Mouse (Mus musculus) CH12.LX (cell line): ENCODE results near the gene Asap2. TPM values are rescaled to one million over a fixed set of nuclear protein-coding genes. Genes with fewer than 3 reads are reported as not detected.

Experiments
- DNase-seq: peaks from one replicate; pipeline ENCODE4 v3.0.0-alpha.2; 2013; ENCODE audit errors: extremely low read depth
- H3K27ac ChIP-seq: 2 replicates; pipeline ENCODE4 v1.5.1; 2012; ENCODE audit warnings: low read depth, mild to moderate bottlenecking, control low read depth, moderate library complexity; ENCODE audit not compliant: insufficient read depth
- H3K27me3 ChIP-seq: replicated peaks from 2 replicates; pipeline ENCODE3; 2012; ENCODE audit warnings: inconsistent platforms
- H3K36me3 ChIP-seq, 2 experiments: replicated peaks in 1 of 2; 2 replicates each; pipeline versions ENCODE3 to v1.6.1; 2012; ENCODE audit warnings: inconsistent platforms in 1 of 2, low read length in 1 of 2, mild to moderate bottlenecking in 1 of 2, mixed read lengths in 1 of 2, moderate library complexity in 1 of 2; ENCODE audit not compliant: control insufficient read depth in 1 of 2, insufficient read depth in 1 of 2
- H3K4me1 ChIP-seq, 2 experiments: 2 replicates each; pipeline ENCODE4 v1.6.1; 2012; ENCODE audit warnings: inconsistent platforms in 1 of 2, moderate library complexity in 1 of 2; ENCODE audit not compliant: insufficient read depth in 2 of 2, control insufficient read depth in 1 of 2
- H3K4me2 ChIP-seq: 2 replicates; pipeline ENCODE4 v1.6.1; 2012; ENCODE audit warnings: low read depth, mild to moderate bottlenecking, control low read depth; ENCODE audit not compliant: poor library complexity, insufficient read depth, severe bottlenecking
- H3K4me3 ChIP-seq, 3 experiments: fragments of 150-350 bp in 1 of 3; sonication (generic) in 1 of 3; replicated peaks in 1 of 3; 2 replicates each; pipeline versions ENCODE3 to v1.5.1; 2011 to 2012; ENCODE audit warnings: low read depth in 2 of 3, low read length in 2 of 3, mild to moderate bottlenecking in 2 of 3, moderate library complexity in 2 of 3, control low read depth in 1 of 3, improper control_type of control experiment in 1 of 3, inconsistent platforms in 1 of 3, mixed read lengths in 1 of 3; ENCODE audit not compliant: poor library complexity in 1 of 3
- H3K79me2 ChIP-seq: replicated peaks from 2 replicates; pipeline ENCODE4 v1.6.1; 2012; ENCODE audit warnings: mild to moderate bottlenecking, moderate library complexity; ENCODE audit not compliant: control insufficient read depth, poor library complexity, insufficient read depth, severe bottlenecking; ENCODE audit errors: extremely low read depth
- H3K9ac ChIP-seq: 2 replicates; pipeline ENCODE4 v1.6.1; 2012; ENCODE audit warnings: low read depth, mild to moderate bottlenecking, control low read depth, moderate library complexity; ENCODE audit not compliant: insufficient read depth
- H3K9me3 ChIP-seq: replicated peaks from 2 replicates; pipeline ENCODE3; 2012; ENCODE audit warnings: low read length, inconsistent platforms, mixed read lengths
- CHD2 ChIP-seq: IDR thresholded peaks from 2 replicates; pipeline ENCODE4 v1.6.1; 2011; ENCODE audit warnings: low read length, improper control_type of control experiment
- CTCF ChIP-seq, 2 experiments: IDR thresholded peaks in 1 of 2; conservative IDR thresholded peaks in 1 of 2; 2 replicates each; pipeline ENCODE4 v1.5.1; 2011 to 2012; ENCODE audit warnings: low read depth in 2 of 2, low read length in 2 of 2, improper control_type of control experiment in 1 of 2, inconsistent platforms in 1 of 2, mild to moderate bottlenecking in 1 of 2, moderate library complexity in 1 of 2
- E2F4 ChIP-seq: IDR thresholded peaks from 2 replicates; pipeline ENCODE4 v1.6.1; 2011; ENCODE audit warnings: low read depth, low read length, improper control_type of control experiment; ENCODE audit not compliant: insufficient replicate concordance
- EP300 ChIP-seq: IDR thresholded peaks from 2 replicates; pipeline ENCODE4 v1.6.1; 2011; ENCODE audit warnings: low read length, improper control_type of control experiment
- ETS1 ChIP-seq: conservative IDR thresholded peaks from 2 replicates; pipeline ENCODE4 v1.6.1; 2012; ENCODE audit warnings: low read depth, mild to moderate bottlenecking, inconsistent platforms, low read length, improper control_type of control experiment, moderate library complexity
- GABPA ChIP-seq: IDR thresholded peaks from 2 replicates; pipeline ENCODE4 v1.6.1; 2012; ENCODE audit warnings: low read depth, low read length, improper control_type of control experiment, inconsistent platforms; ENCODE audit not compliant: insufficient replicate concordance
- IRF4 ChIP-seq: IDR thresholded peaks from 2 replicates; pipeline ENCODE4 v1.6.1; 2014; ENCODE audit warnings: low read depth, mild to moderate bottlenecking, inconsistent platforms, low read length, improper control_type of control experiment
- KAT2A ChIP-seq: IDR thresholded peaks from 2 replicates; pipeline ENCODE4 v1.6.1; 2012; ENCODE audit warnings: low read length, improper control_type of control experiment, inconsistent platforms; ENCODE audit not compliant: insufficient replicate concordance
- MAX ChIP-seq: IDR thresholded peaks from 2 replicates; pipeline ENCODE4 v1.6.1; 2011; ENCODE audit warnings: low read length, improper control_type of control experiment
- MEF2A ChIP-seq: IDR thresholded peaks from 2 replicates; pipeline ENCODE4 v1.6.1; 2014; ENCODE audit warnings: low read depth, mild to moderate bottlenecking, inconsistent platforms, low read length, improper control_type of control experiment, borderline replicate concordance
- MYC ChIP-seq: IDR thresholded peaks from 2 replicates; pipeline ENCODE4 v1.6.1; 2011; ENCODE audit warnings: low read depth, mild to moderate bottlenecking, improper control_type of control experiment, low read length
- NELFE ChIP-seq: IDR thresholded peaks from 2 replicates; pipeline ENCODE4 v1.6.1; 2011; ENCODE audit warnings: low read depth, low read length, improper control_type of control experiment
- NRF1 ChIP-seq: IDR thresholded peaks from 2 replicates; pipeline ENCODE4 v1.6.1; 2014; ENCODE audit warnings: low read depth, mild to moderate bottlenecking, inconsistent platforms, low read length, improper control_type of control experiment, moderate library complexity
- PAX5 ChIP-seq: IDR thresholded peaks from 2 replicates; pipeline ENCODE4 v1.6.1; 2012; ENCODE audit warnings: low read length, inconsistent platforms, mixed read lengths
- POLR2A ChIP-seq: IDR thresholded peaks from 2 replicates; pipeline ENCODE4 v1.6.1; 2011; ENCODE audit warnings: low read depth, mild to moderate bottlenecking, improper control_type of control experiment, low read length
- POLR2AphosphoS2 ChIP-seq: IDR thresholded peaks from 2 replicates; pipeline ENCODE4 v1.6.1; 2011; ENCODE audit warnings: low read depth, low read length, improper control_type of control experiment
- RAD21 ChIP-seq: IDR thresholded peaks from 2 replicates; pipeline ENCODE4 v1.6.1; 2011; ENCODE audit warnings: low read depth, mild to moderate bottlenecking, low read length, improper control_type of control experiment, moderate library complexity
- RCOR1 ChIP-seq: conservative IDR thresholded peaks from 2 replicates; pipeline ENCODE4 v1.6.1; 2012; ENCODE audit warnings: low read depth, mild to moderate bottlenecking, inconsistent platforms, low read length, improper control_type of control experiment
- SIN3A ChIP-seq: IDR thresholded peaks from 2 replicates; pipeline ENCODE4 v1.6.1; 2012; ENCODE audit warnings: low read length, improper control_type of control experiment, inconsistent platforms
- SMC3 ChIP-seq: IDR thresholded peaks from 2 replicates; pipeline ENCODE4 v1.6.1; 2011; ENCODE audit warnings: low read depth, low read length, improper control_type of control experiment
- ZC3H11A ChIP-seq: IDR thresholded peaks from 2 replicates; pipeline ENCODE4 v1.6.1; 2012; ENCODE audit warnings: low read depth, mild to moderate bottlenecking, inconsistent platforms, low read length, improper control_type of control experiment
- ZKSCAN1 ChIP-seq: IDR thresholded peaks from 2 replicates; pipeline ENCODE4 v1.6.1; 2012; ENCODE audit warnings: low read depth, inconsistent platforms, low read length, improper control_type of control experiment, borderline replicate concordance
- ZNF384 ChIP-seq: IDR thresholded peaks from 2 replicates; pipeline ENCODE4 v1.6.1; 2012; ENCODE audit warnings: low read depth, low read length, improper control_type of control experiment, inconsistent platforms
- dilution Hi-C: fragments of 300-500 bp; cut with MboI; formaldehyde crosslinking; loops from 2 replicates; pipeline ENCODE4 v1.14.3; 2020; ENCODE audit warnings: low sequenced_read_pairs; ENCODE audit not compliant: extremely low pct_unique_long_range_greater_than_20kb, extremely low pct_ligation_motif_present
- in situ Hi-C: fragments of 300-500 bp; cut with MboI; formaldehyde crosslinking; loops from 3 replicates; pipeline ENCODE4 v1.14.3; 2019; ENCODE audit warnings: low sequenced_read_pairs, low pct_ligation_motif_present, low pct_unique_long_range_greater_than_20kb, mixed read lengths
- polyA plus RNA-seq: library from polyadenylated mRNA; unstranded; fragments of >175 nt; gene quantifications from 2 replicates; pipeline ENCODE4 v1.2.1, GENCODE M21; 2012; ENCODE audit warnings: low read depth; ENCODE audit not compliant: insufficient read length
- total RNA-seq, 2 experiments: library from RNA; depleted of rRNA; stranded (reverse); fragments of 300-350 nt in 1 of 2; fragments of >200 nt in 1 of 2; gene quantifications; 2 replicates each; pipeline ENCODE4 v1.2.3; 2012 to 2014

Asap2 gene
- total and polyA plus RNA-seq, 3 experiments = 0.17 to 0.64 (median 0.17) TPM

DNA sequence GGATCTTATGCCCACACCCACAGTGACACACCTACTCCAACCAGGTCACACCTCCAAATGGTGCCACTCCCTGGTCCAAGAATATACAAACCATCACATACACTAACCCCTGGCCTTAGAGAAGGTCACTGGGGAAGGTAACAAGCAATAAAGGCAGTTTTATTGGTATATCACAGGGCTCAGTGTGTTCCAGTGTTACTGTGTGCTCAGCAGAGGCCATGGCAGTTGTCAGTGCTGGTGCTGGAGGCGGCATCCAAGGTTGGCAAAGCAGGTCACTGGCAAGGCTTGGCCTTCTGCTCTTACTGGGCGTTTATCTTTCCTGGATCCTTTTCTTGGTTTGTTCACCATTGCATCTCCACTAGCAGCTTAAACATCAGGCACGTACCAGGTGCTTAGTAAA, 174.9 kb downstream of the Asap2 start:
- no peak for DNase-seq
- TF ChIP-seq RAD21 (no peak), NELFE (no peak), CTCF (conservative IDR thresholded peaks at IDR 0.05 in 1 of 2, IDR thresholded peaks at IDR 0.05 in 1 of 2; ENCODE audit: low read depth in 2 of 2, low read length in 2 of 2) (no peak), POLR2AphosphoS2 (no peak), MYC (no peak), E2F4 (no peak), EP300 (no peak), GABPA (no peak), KAT2A (no peak), MEF2A (no peak), PAX5 (no peak), IRF4 (no peak), SIN3A (no peak), NRF1 (no peak), ZNF384 (no peak), RCOR1 (no peak)
- dilution Hi-C loops (no loop called here), in situ Hi-C loops (no loop called here)
- H3K36me3 ChIP-seq = no peaks in the 10 kb centered on the region
- peaks cover 9 to 33% of the 10 kb centered on the region in 2 experiments for H3K4me1 ChIP-seq
- no peak overlapping the region for H3K4me2 ChIP-seq
- no peak overlapping the region for H3K27ac ChIP-seq
- no peak overlapping the region for H3K9ac ChIP-seq
- no peaks in the 10 kb centered on the region for H3K27me3 ChIP-seq
- H3K4me3 ChIP-seq = no peak overlapping the region
- H3K79me2 ChIP-seq = no peaks in the 10 kb centered on the region
- no peaks in the 10 kb centered on the region for H3K9me3 ChIP-seq

DNA sequence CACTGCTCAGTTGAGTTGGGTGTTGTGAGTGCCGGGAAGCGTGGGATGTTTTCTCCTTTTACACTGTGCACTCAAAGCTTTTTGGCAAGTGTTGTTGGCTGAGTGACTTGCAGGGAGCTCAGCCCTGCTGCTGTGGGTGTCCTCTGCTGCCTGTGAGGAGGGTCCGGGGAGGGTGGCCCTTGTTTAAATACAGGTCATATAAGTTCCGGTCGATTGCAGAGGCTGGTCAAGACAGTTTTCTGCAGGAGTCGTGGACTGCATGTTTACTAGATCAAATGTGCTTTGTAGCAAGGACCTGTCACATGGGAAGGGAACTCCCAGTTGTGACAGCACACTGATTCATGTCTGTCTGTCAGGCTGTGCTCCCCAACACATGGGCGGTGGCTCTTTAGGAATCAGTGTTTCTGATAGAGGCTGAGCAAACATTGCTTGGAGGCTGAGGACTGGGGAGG, 175.7 kb downstream of the Asap2 start:
- no peak overlapping the region for H3K27ac ChIP-seq
- H3K79me2 ChIP-seq = no peaks in the 10 kb centered on the region
- dilution Hi-C loops = no loop called here
- no peak overlapping the region for H3K9ac ChIP-seq
- in situ Hi-C loops = no loop called here
- H3K4me2 ChIP-seq = no peak overlapping the region
- H3K4me3 ChIP-seq = no peak overlapping the region
- DNase-seq = no peak
- no peaks in the 10 kb centered on the region for H3K36me3 ChIP-seq
- no peaks in the 10 kb centered on the region for H3K27me3 ChIP-seq
- H3K9me3 ChIP-seq = no peaks in the 10 kb centered on the region
- H3K4me1 ChIP-seq = peaks cover 4 to 27% of the 10 kb centered on the region in 2 experiments; a peak in 2 of 4 replicates
- TF ChIP-seq IRF4 (no peak), ETS1 (no peak), MAX (no peak), ZC3H11A (no peak), GABPA (no peak), SMC3 (no peak), EP300 (no peak), KAT2A (no peak), ZKSCAN1 (no peak), SIN3A (no peak), CHD2 (no peak), MYC (no peak), E2F4 (no peak), POLR2A (no peak)
